Mouse (Mus musculus): Measurements from ENCODE around the gene Pet117. TPM values are rescaled to one million over a fixed set of nuclear protein-coding genes. Genes with fewer than 3 reads are reported as not detected.

Pet117 gene
- total and polyA plus RNA-seq, 3 experiments, result 14.5 TPM; not detected in 2

GRCm38 (mm10) chr2:144332486-144332885 lies 36.3 kb upstream of the Pet117 start:
- dilution Hi-C loops (cut with MboI; ENCODE audit: extremely low pct_ligation_motif_present, extremely low pct_unique_long_range_greater_than_20kb, low sequenced_read_pairs), result no loop called here
- H3K4me3 ChIP-seq (replicated peaks in 1 of 3; ENCODE audit: low read depth in 2 of 3, low read length in 2 of 3, poor library complexity in 1 of 3), result no peak overlapping the region
- H3K36me3 ChIP-seq (replicated peaks in 1 of 2; ENCODE audit: control insufficient read depth in 1 of 2, insufficient read depth in 1 of 2, low read length in 1 of 2), result no peaks in the 10 kb centered on the region
- no peak overlapping the region for H3K27ac ChIP-seq (ENCODE audit: insufficient read depth, low read depth)
- H3K9me3 ChIP-seq (replicated peaks; ENCODE audit: low read length), result peaks cover 17% of the 10 kb centered on the region
- H3K4me1 ChIP-seq (ENCODE audit: control insufficient read depth in 1 of 2, insufficient read depth in 2 of 2), result peaks cover 4 to 11% of the 10 kb centered on the region in 2 experiments
- in situ Hi-C loops (cut with MboI; ENCODE audit: low pct_ligation_motif_present, low pct_unique_long_range_greater_than_20kb, low sequenced_read_pairs), result no loop called here
- no peaks in the 10 kb centered on the region for H3K79me2 ChIP-seq (replicated peaks; ENCODE audit: control insufficient read depth, extremely low read depth, insufficient read depth, poor library complexity, severe bottlenecking)
- DNase-seq (ENCODE audit: extremely low read depth), result no peak
- no peaks in the 10 kb centered on the region for H3K27me3 ChIP-seq (replicated peaks)
- no peak for TF ChIP-seq ELF1 (IDR thresholded peaks at IDR 0.05; ENCODE audit: low read depth, low read length)
- TF ChIP-seq SIN3A (IDR thresholded peaks at IDR 0.05; ENCODE audit: low read length), result no peak
- no peak for TF ChIP-seq NELFE (IDR thresholded peaks at IDR 0.05; ENCODE audit: low read depth, low read length)
- TF ChIP-seq MYC (IDR thresholded peaks at IDR 0.05; ENCODE audit: low read depth, low read length), result no peak
- TF ChIP-seq ETS1 (conservative IDR thresholded peaks at IDR 0.05; ENCODE audit: low read depth, low read length), result no peak
- no peak for TF ChIP-seq TCF12 (IDR thresholded peaks at IDR 0.05; ENCODE audit: low read depth, low read length)
- H3K9ac ChIP-seq (ENCODE audit: insufficient read depth, low read depth), result no peak overlapping the region
- no peak overlapping the region for H3K4me2 ChIP-seq (ENCODE audit: insufficient read depth, low read depth, poor library complexity, severe bottlenecking)

DNA sequence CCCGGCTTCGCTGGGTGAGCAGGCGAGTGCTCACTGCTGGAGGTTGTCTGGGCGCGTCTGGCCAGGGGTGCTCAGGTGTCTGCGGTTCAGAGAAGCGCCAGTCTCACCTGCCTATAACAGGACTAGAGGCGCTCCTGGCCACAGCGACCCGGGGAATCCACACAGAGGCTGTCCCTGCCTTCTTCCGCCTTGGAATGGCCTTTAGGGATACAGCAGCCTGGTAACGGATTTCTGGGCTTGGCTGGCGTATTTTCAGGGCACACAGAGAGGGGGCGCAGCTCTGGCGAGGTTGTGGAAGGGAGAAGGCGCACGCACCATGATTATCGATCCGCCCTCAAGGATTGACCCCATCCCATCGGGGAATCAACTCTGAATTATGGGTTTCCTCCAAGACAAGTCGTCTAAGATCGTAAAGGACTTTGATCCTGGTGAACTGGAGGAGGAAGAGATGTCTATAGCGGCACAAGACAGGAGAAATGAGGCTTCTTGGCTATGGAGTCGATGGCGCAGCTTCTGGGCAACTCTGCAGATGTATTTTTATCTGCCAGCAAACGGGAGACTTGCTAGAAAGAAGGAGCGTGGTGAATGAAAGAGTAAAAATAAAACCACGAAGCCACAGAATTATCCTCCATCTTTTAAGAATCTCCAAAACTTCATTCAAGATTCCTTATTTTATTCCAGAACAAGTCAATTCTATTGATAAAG lies 35.5 kb upstream of the Pet117 start:
- H3K4me3 ChIP-seq (replicated peaks in 1 of 3; ENCODE audit: low read depth in 2 of 3, low read length in 2 of 3, poor library complexity in 1 of 3), result no peak overlapping the region
- H3K27me3 ChIP-seq (replicated peaks), result no peaks in the 10 kb centered on the region
- no peak overlapping the region for H3K27ac ChIP-seq (ENCODE audit: insufficient read depth, low read depth)
- no peaks in the 10 kb centered on the region for H3K79me2 ChIP-seq (replicated peaks; ENCODE audit: control insufficient read depth, extremely low read depth, insufficient read depth, poor library complexity, severe bottlenecking)
- no peaks in the 10 kb centered on the region for H3K36me3 ChIP-seq (replicated peaks in 1 of 2; ENCODE audit: control insufficient read depth in 1 of 2, insufficient read depth in 1 of 2, low read length in 1 of 2)
- peaks cover 17% of the 10 kb centered on the region for H3K9me3 ChIP-seq (replicated peaks; ENCODE audit: low read length)
- dilution Hi-C loops (cut with MboI; ENCODE audit: extremely low pct_ligation_motif_present, extremely low pct_unique_long_range_greater_than_20kb, low sequenced_read_pairs) (no loop called here), in situ Hi-C loops (cut with MboI; ENCODE audit: low pct_ligation_motif_present, low pct_unique_long_range_greater_than_20kb, low sequenced_read_pairs) (no loop called here)
- H3K4me1 ChIP-seq (ENCODE audit: control insufficient read depth in 1 of 2, insufficient read depth in 2 of 2), result peaks cover 4 to 14% of the 10 kb centered on the region in 2 experiments
- H3K4me2 ChIP-seq (ENCODE audit: insufficient read depth, low read depth, poor library complexity, severe bottlenecking), result no peak overlapping the region
- H3K9ac ChIP-seq (ENCODE audit: insufficient read depth, low read depth), result no peak overlapping the region
- TF ChIP-seq CHD2 (IDR thresholded peaks at IDR 0.05; ENCODE audit: low read length) (no peak), ETS1 (conservative IDR thresholded peaks at IDR 0.05; ENCODE audit: low read depth, low read length) (no peak), MAZ (IDR thresholded peaks at IDR 0.05; ENCODE audit: low read depth, low read length) (no peak), USF2 (conservative IDR thresholded peaks at IDR 0.05; ENCODE audit: low read depth, low read length) (no peak), ZKSCAN1 (IDR thresholded peaks at IDR 0.05; ENCODE audit: borderline replicate concordance, low read depth, low read length) (no peak), CTCF (conservative IDR thresholded peaks at IDR 0.05 in 1 of 2, IDR thresholded peaks at IDR 0.05 in 1 of 2; ENCODE audit: low read depth in 2 of 2, low read length in 2 of 2) (no peak), UBTF (IDR thresholded peaks at IDR 0.05; ENCODE audit: low read depth, low read length) (no peak), IRF4 (IDR thresholded peaks at IDR 0.05; ENCODE audit: low read depth, low read length) (no peak), USF1 (IDR thresholded peaks at IDR 0.05; ENCODE audit: low read depth, low read length) (no peak), E2F4 (IDR thresholded peaks at IDR 0.05; ENCODE audit: insufficient replicate concordance, low read depth, low read length) (no peak), MAFK (IDR thresholded peaks at IDR 0.05; ENCODE audit: insufficient replicate concordance, low read length) (no peak), SMC3 (IDR thresholded peaks at IDR 0.05; ENCODE audit: low read depth, low read length) (no peak), BHLHE40 (IDR thresholded peaks at IDR 0.05; ENCODE audit: low read depth, low read length) (no peak), MEF2A (IDR thresholded peaks at IDR 0.05; ENCODE audit: borderline replicate concordance, low read depth, low read length) (no peak), ZC3H11A (IDR thresholded peaks at IDR 0.05; ENCODE audit: low read depth, low read length) (no peak), JUND (conservative IDR thresholded peaks at IDR 0.05; ENCODE audit: low read depth, low read length) (no peak), NELFE (IDR thresholded peaks at IDR 0.05; ENCODE audit: low read depth, low read length) (no peak), POLR2A (IDR thresholded peaks at IDR 0.05; ENCODE audit: low read depth, low read length) (no peak), MAX (IDR thresholded peaks at IDR 0.05; ENCODE audit: low read length) (no peak)
- DNase-seq (ENCODE audit: extremely low read depth), result no peak
